Mouse (Mus musculus) midbrain, embryonic 14.5 days (tissue): ENCODE measurements around the gene Ly6g5b. TPM values are rescaled to one million over a fixed set of nuclear protein-coding genes. Genes with fewer than 3 reads are reported as not detected.

Experiments used
- ATAC-seq: fragments of 200-750 bp; cut with Nextera tagmentation; 2 replicates; pipeline ENCODE4 v1.8.0; 2017; ENCODE audit warnings: moderate number of reproducible peaks, moderate library complexity; ENCODE audit not compliant: low FRiP score, low TSS enrichment
- DNase-seq: peaks from one replicate; pipeline ENCODE4 v3.0.0-alpha.2; 2015
- H3K27ac ChIP-seq: fragments of 300-500 bp; sonication (generic); replicated peaks from 2 replicates; pipeline ENCODE4 v1.5.1; 2014; ENCODE audit warnings: mild to moderate bottlenecking, low read depth, low read length, moderate library complexity
- H3K27me3 ChIP-seq: fragments of 300-500 bp; sonication (generic); 2 replicates; pipeline ENCODE4 v1.6.1; 2014; ENCODE audit warnings: low read length, control low read depth, mixed read lengths; ENCODE audit not compliant: control insufficient read depth, insufficient read depth
- H3K36me3 ChIP-seq: fragments of 300-500 bp; sonication (generic); 2 replicates; pipeline ENCODE4 v1.6.1; 2014; ENCODE audit warnings: low read length, control low read depth; ENCODE audit not compliant: control insufficient read depth, insufficient read depth
- H3K4me1 ChIP-seq: fragments of 300-500 bp; sonication (generic); 2 replicates; pipeline ENCODE4 v1.6.1; 2014; ENCODE audit warnings: mild to moderate bottlenecking, antibody characterized with exemption, low read length, control low read depth; ENCODE audit not compliant: control insufficient read depth, insufficient read depth
- H3K4me2 ChIP-seq: fragments of 300-500 bp; sonication (generic); 2 replicates; pipeline ENCODE4 v1.6.1; 2014; ENCODE audit warnings: mild to moderate bottlenecking, low read length, moderate library complexity
- H3K4me3 ChIP-seq: fragments of 300-500 bp; sonication (generic); replicated peaks from 2 replicates; pipeline ENCODE4 v1.5.1; 2014; ENCODE audit warnings: low read depth, low read length
- H3K9ac ChIP-seq: fragments of 300-500 bp; sonication (generic); replicated peaks from 2 replicates; pipeline ENCODE4 v1.6.1; 2014; ENCODE audit warnings: mild to moderate bottlenecking, low read length, moderate library complexity
- H3K9me3 ChIP-seq: fragments of 300-500 bp; sonication (generic); 2 replicates; pipeline ENCODE4 v1.6.1; 2016; ENCODE audit warnings: low read length, control low read depth, mixed read lengths; ENCODE audit not compliant: control insufficient read depth
- WGBS: fragments of 180-500 bp; shearing (Covaris S2); extraction: QIAGEN DNeasy Blood & Tissue Kit; methylation state at CpG from one replicate; pipeline ENCODE4 v1.1.7; 2014; 5-methylcytosine and 5-hydroxymethylcytosine counted together
- polyA plus RNA-seq: library from polyadenylated mRNA; unstranded; fragments of >200 nt; fragmentation: Nextera tagmentation; extraction: Ambion mirVana; gene quantifications from 2 replicates; pipeline ENCODE4 v1.2.1, GENCODE M21; 2014

Ly6g5b gene
- polyA plus RNA-seq, 1 experiment from 2014 or later: 1.3 TPM

DNA sequence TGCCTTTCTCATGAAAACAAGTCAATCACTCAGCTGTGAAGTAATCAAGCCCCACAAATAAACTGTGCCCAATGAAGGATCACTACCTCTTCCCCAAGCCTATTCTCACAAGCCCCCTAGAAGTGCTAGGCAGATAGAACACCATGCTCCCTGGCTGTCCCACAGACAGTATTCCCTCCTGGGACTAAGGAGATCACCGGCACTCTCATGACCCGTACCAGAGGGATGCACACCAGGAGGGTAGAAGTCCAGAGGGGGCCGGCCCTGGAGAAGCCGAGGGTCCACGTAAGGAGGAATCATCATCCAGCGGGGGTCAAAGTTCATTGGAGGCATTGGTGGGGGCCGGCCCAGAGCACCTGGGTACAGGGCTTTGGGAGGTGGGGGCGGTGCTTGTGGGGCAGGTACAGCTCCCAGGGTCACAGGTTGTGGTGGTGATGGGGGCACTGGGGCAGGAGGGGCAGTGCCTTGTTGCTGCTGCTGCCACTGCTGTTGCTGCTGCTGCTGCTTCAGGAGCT, 42.5 kb upstream of the Ly6g5b start:
- H3K27me3 ChIP-seq: no peaks in the 10 kb centered on the region
- 95% methylated on average over 8 of the region's 8 CpGs for WGBS
- H3K9me3 ChIP-seq: no peaks in the 10 kb centered on the region
- no peak overlapping the region for H3K9ac ChIP-seq
- peaks cover 13% of the 10 kb centered on the region for H3K4me1 ChIP-seq
- H3K4me2 ChIP-seq: no peak overlapping the region
- H3K4me3 ChIP-seq: no peak overlapping the region
- ATAC-seq (no peak), DNase-seq (no peak)
- H3K36me3 ChIP-seq: peaks cover 96% of the 10 kb centered on the region
- no peak overlapping the region for H3K27ac ChIP-seq

DNA sequence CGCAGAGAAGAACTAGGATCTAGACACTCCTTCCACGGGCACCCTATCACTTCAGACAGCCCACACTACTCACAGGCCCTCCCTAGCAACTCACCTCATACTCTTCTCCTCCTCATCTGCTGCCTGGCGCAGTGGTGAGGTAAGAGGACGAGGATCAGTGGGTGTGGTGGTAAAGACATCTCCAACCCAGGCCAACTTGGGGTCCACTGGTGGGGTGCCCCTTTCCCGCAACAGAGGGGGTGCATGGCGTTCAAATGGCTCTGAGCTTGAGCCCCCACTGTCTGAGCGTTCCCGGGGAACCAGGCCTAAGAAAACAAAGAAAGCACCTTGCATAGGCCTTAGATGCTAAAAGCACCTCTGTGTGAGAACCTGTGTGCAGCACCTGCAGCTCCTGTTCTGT, 42.0 kb upstream of the Ly6g5b start:
- no peak for DNase-seq
- no peak overlapping the region for H3K9ac ChIP-seq
- no peaks in the 10 kb centered on the region for H3K27me3 ChIP-seq
- peaks cover 100% of the 10 kb centered on the region for H3K36me3 ChIP-seq
- no peak overlapping the region for H3K27ac ChIP-seq
- no peak for ATAC-seq
- no peaks in the 10 kb centered on the region for H3K9me3 ChIP-seq
- H3K4me3 ChIP-seq: no peak overlapping the region
- peaks cover 8% of the 10 kb centered on the region for H3K4me1 ChIP-seq
- H3K4me2 ChIP-seq: no peak overlapping the region
- WGBS: 91% methylated on average over 8 of the region's 8 CpGs

- no peak for DNase-seq
- no peak overlapping the region for H3K9ac ChIP-seq
- 92% methylated on average over 33 of the region's 33 CpGs for WGBS
Observed at GRCm38 (mm10) chr17:35156461-35157200, 41.4 kb upstream of the Ly6g5b start.

DNA sequence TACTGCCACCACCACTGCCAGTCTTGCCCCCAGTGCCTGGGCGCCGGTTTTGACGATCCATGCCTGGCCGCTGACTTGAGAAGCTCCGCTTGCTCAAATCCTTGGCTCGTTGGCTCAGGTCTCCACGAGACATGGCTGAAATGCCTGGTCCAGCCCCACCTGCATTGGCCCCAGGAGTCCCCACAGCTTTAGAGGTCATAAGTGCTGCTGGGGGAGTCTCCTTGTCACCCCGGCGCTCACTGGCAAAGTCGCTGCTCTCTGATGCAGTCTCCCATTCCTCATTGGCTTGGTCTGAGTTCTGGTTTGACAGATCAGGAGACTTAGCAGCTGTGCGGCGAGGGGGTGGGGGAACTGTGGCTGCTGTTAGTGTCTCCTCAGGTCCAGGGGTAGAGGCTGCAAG, 40.2 kb upstream of the Ly6g5b start:
- WGBS: 94% methylated on average over 12 of the region's 12 CpGs
- Histone ChIP-seq H3K27me3 (no peaks in the 10 kb centered on the region), H3K4me1 (no peaks in the 10 kb centered on the region), H3K9ac (no peak overlapping the region), H3K4me3 (no peak overlapping the region), H3K36me3 (peaks cover 99% of the 10 kb centered on the region), H3K27ac (no peak overlapping the region), H3K4me2 (no peak overlapping the region), H3K9me3 (no peaks in the 10 kb centered on the region)
- DNase-seq: no peak
- ATAC-seq: no peak

More at GRCm38 (mm10) chr17:35156461-35157200, 41.4 kb upstream of the Ly6g5b start:
- Histone ChIP-seq H3K4me3 (no peak overlapping the region), H3K4me2 (no peak overlapping the region), H3K36me3 (peaks cover 100% of the 10 kb centered on the region), H3K27ac (no peak overlapping the region), H3K27me3 (no peaks in the 10 kb centered on the region), H3K9me3 (no peaks in the 10 kb centered on the region), H3K4me1 (peaks cover 2% of the 10 kb centered on the region; the same call in 1 of the 2 replicates)
- ATAC-seq: no peak

GRCm38 (mm10) chr17:35154616-35155015, 39.4 kb upstream of the Ly6g5b start:
- H3K9ac ChIP-seq: no peak overlapping the region
- no peak overlapping the region for H3K27ac ChIP-seq
- peaks cover 99% of the 10 kb centered on the region for H3K36me3 ChIP-seq
- ATAC-seq (no peak), DNase-seq (no peak)
- H3K9me3 ChIP-seq: no peaks in the 10 kb centered on the region
- H3K4me1 ChIP-seq: no peaks in the 10 kb centered on the region
- 78% methylated on average over 7 of the region's 7 CpGs for WGBS
- H3K27me3 ChIP-seq: no peaks in the 10 kb centered on the region
- no peak overlapping the region for H3K4me2 ChIP-seq
- H3K4me3 ChIP-seq: no peak overlapping the region

DNA sequence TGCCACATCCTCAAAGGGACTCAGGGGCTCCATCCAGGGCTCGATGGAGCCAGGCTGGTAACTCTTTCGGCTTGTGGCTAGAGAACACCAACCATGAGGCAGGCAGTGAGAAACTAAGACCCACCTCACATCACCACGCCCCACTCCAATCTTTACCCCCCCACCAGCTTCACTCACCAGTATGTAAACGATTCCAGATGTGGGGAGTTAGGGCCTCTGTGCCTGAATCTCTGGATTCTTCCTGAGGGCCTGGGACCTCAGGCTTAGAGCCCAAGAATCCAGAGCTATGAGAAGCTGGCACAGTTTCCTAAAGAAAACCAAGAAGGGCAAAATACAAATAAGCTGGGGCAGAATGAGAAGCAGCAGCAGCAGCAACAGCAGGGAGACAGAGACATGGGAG, 38.7 kb upstream of the Ly6g5b start:
- DNase-seq (no peak), ATAC-seq (no peak)
- H3K36me3 ChIP-seq: peaks cover 99% of the 10 kb centered on the region
- H3K9me3 ChIP-seq: no peaks in the 10 kb centered on the region
- no peaks in the 10 kb centered on the region for H3K27me3 ChIP-seq
- 94% methylated on average over 4 of the region's 4 CpGs for WGBS
- no peak overlapping the region for H3K9ac ChIP-seq
- H3K4me1 ChIP-seq: no peaks in the 10 kb centered on the region
- H3K4me2 ChIP-seq: no peak overlapping the region
- H3K4me3 ChIP-seq: no peak overlapping the region
- H3K27ac ChIP-seq: no peak overlapping the region

DNA sequence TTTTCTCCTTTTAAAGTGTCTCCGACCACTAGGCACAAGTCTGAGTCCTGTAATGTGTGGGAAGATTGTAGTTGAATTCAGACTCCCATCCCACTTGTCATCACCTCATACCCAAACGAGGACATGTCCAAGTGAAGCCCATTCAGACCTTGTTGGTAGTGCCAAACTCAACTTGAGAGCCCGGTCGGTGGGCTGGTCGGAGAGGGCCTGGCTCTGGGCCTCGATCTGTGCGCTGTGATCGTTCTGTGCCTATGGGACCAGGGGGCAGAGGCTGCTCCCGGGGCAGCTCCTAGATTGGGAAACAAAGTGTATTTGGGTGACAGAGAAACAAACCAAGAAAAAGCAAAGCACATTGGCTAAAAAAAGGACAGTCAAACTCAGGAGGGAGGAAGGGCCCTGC, 37.8 kb upstream of the Ly6g5b start:
- no peaks in the 10 kb centered on the region for H3K9me3 ChIP-seq
- no peak overlapping the region for H3K27ac ChIP-seq
- H3K36me3 ChIP-seq: peaks cover 99% of the 10 kb centered on the region
- H3K4me3 ChIP-seq: no peak overlapping the region
- H3K27me3 ChIP-seq: no peaks in the 10 kb centered on the region
- H3K4me1 ChIP-seq: no peaks in the 10 kb centered on the region
- 94% methylated on average over 9 of the region's 9 CpGs for WGBS
- ATAC-seq (no peak), DNase-seq (no peak)
- H3K9ac ChIP-seq: no peak overlapping the region
- no peak overlapping the region for H3K4me2 ChIP-seq

- Histone ChIP-seq H3K9ac (no peak overlapping the region), H3K27me3 (no peaks in the 10 kb centered on the region), H3K27ac (no peak overlapping the region), H3K4me1 (no peaks in the 10 kb centered on the region), H3K4me2 (no peak overlapping the region), H3K36me3 (peaks cover 99% of the 10 kb centered on the region), H3K9me3 (no peaks in the 10 kb centered on the region), H3K4me3 (no peak overlapping the region)
- WGBS: 96% methylated on average over 4 of the region's 4 CpGs
- no peak for DNase-seq
- no peak for ATAC-seq
Observed at GRCm38 (mm10) chr17:35152121-35152520, 36.9 kb upstream of the Ly6g5b start.
